Mouse (Mus musculus) heart, postnatal 0 days (tissue): ENCODE results near the gene Elf2. TPM values are rescaled to one million over a fixed set of nuclear protein-coding genes. Genes with fewer than 3 reads are reported as not detected.

Experiments
- ATAC-seq: fragments of 200-750 bp; cut with Nextera tagmentation; 2 replicates; pipeline ENCODE4 v1.8.0; 2017; ENCODE audit warnings: low read depth, moderate number of reproducible peaks, moderate library complexity; ENCODE audit not compliant: insufficient read depth
- DNase-seq: peaks from one replicate; pipeline ENCODE4 v3.0.0-alpha.2; 2016; ENCODE audit warnings: low spot score
- H3K27ac ChIP-seq: fragments of 300-500 bp; sonication (generic); 2 replicates; pipeline ENCODE4 v1.5.1; 2014; ENCODE audit warnings: low read depth, mild to moderate bottlenecking
- H3K27me3 ChIP-seq: fragments of 300-500 bp; sonication (generic); 2 replicates; pipeline ENCODE4 v1.6.1; 2014; ENCODE audit warnings: low read length, mixed read lengths; ENCODE audit not compliant: control insufficient read depth, insufficient read depth
- H3K36me3 ChIP-seq: fragments of 300-500 bp; sonication (generic); replicated peaks from 2 replicates; pipeline ENCODE4 v1.6.1; 2014; ENCODE audit warnings: low read length, mixed read lengths; ENCODE audit not compliant: control insufficient read depth, insufficient read depth
- H3K4me1 ChIP-seq: fragments of 300-500 bp; sonication (generic); 2 replicates; pipeline ENCODE4 v1.6.1; 2014; ENCODE audit warnings: antibody characterized with exemption; ENCODE audit not compliant: control insufficient read depth, insufficient read depth
- H3K4me2 ChIP-seq: fragments of 300-500 bp; sonication (generic); 2 replicates; pipeline ENCODE4 v1.6.1; 2014; ENCODE audit warnings: low read depth, mild to moderate bottlenecking, low read length, moderate library complexity
- H3K4me3 ChIP-seq: fragments of 300-500 bp; sonication (generic); 2 replicates; pipeline ENCODE4 v1.5.1; 2014; ENCODE audit warnings: low read depth, low read length
- H3K9ac ChIP-seq: fragments of 300-500 bp; sonication (generic); replicated peaks from 2 replicates; pipeline ENCODE4 v1.6.1; 2014; ENCODE audit warnings: low read depth, low read length, mixed read lengths
- H3K9me3 ChIP-seq: fragments of 300-500 bp; sonication (generic); replicated peaks from 2 replicates; pipeline ENCODE4 v1.6.1; 2016; ENCODE audit warnings: low read length; ENCODE audit not compliant: control insufficient read depth
- CTCF ChIP-seq: IDR thresholded peaks from 2 replicates; pipeline ENCODE4 v1.5.1; 2016; ENCODE audit warnings: antibody characterized with exemption, control low read depth, low read depth
- EP300 ChIP-seq: IDR thresholded peaks from 2 replicates; pipeline ENCODE4 v1.6.1; 2016; ENCODE audit warnings: antibody characterized with exemption, low read depth
- WGBS: fragments of 180-500 bp; shearing (Covaris S2); extraction: QIAGEN DNeasy Blood & Tissue Kit; methylation state at CpG from one replicate; pipeline ENCODE4 v1.1.7; 2014; 5-methylcytosine and 5-hydroxymethylcytosine counted together
- polyA plus RNA-seq: library from polyadenylated mRNA; unstranded; fragments of >200 nt; fragmentation: Nextera tagmentation; extraction: Ambion mirVana; gene quantifications from 2 replicates; pipeline ENCODE4 v1.2.1, GENCODE M21; 2015
- total RNA-seq: library from RNA; depleted of rRNA; stranded (reverse); fragments of >200 nt; gene quantifications from 2 replicates; pipeline ENCODE4 v1.2.3, GENCODE M21; 2014; ENCODE audit warnings: low replicate concordance; rRNA removed

Gene Elf2
- total RNA-seq, result 84.0 and 104 TPM in 2 replicates
- polyA plus RNA-seq, result 40.7 and 46.5 TPM in 2 replicates

DNA sequence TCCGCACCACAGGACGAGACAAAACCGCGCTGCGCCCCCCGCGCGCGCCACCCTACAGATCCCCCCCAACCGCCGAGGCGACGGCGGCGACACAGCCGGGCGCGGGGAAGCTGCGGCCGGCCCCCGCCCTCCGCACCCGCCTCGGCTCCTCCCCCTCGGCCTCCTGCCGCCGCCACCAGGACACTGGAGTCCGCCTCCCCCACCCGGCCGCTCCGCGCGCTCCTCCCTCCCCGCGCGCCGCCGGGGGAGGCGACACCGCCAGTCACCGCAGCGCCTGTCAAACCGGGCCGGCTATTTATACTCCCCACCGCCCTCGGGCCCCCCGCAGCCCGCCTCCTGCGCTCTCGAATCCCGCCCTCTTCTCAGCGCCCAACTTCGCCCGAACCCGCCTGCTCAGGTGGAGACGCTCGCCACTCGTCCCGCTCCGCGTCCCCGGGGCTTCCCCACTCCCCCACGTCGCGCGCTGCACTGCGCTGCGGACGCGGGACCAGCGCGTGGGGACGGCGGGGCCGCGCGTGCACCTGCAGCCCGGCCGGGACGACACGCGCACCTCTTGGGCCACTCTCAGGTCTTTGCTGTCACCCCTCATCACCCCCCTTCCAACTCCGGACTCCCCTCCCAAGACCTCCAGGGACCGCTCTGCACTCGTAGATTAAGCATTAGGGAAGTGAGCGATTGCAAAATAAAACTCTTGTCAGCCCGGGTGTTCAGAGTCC is at the start of gene Elf2:
Elf2 (minus strand) TSS at position 112 of the 716 bp plus-strand sequence.
- peak within 1 kb of the TSS; percentile 99 for H3K4me3 ChIP-seq

GRCm38 (mm10) chr3:51388904-51389303 is 48.4 kb upstream of the Elf2 start:
- Histone ChIP-seq H3K9me3 (no peaks in the 10 kb centered on the region), H3K9ac (0 out of 2 replicates have a peak overlapping the region, but pooled peaks have one; percentile 13), H3K27me3 (no peaks in the 10 kb centered on the region), H3K4me1 (peaks cover 6% of the 10 kb centered on the region; the same call in 1 of the 2 replicates), H3K27ac (no peak overlapping the region), H3K4me2 (peak overlapping the region; percentile 49), H3K36me3 (no peaks in the 10 kb centered on the region), H3K4me3 (peak overlapping the region; percentile 24)
- ATAC-seq (no peak), DNase-seq (no peak)
- no peak for TF ChIP-seq EP300
- TF ChIP-seq CTCF, result no peak
- WGBS, result 8% methylated on average over 13 of the region's 13 CpGs

More for the DNA sequence above, at the start of gene Elf2:
- Histone ChIP-seq H3K4me2 (peak within 1 kb of the TSS; percentile 82), H3K36me3 (no peaks in the 10 kb centered on the region), H3K27ac (peak within 1 kb of the TSS; percentile 99), H3K27me3 (no peaks in the 10 kb centered on the region), H3K9ac (peak within 1 kb of the TSS; percentile 96), H3K4me1 (peaks cover 6% of the 10 kb centered on the region), H3K9me3 (no peaks in the 10 kb centered on the region)
- under 1% methylated on average over 51 of the region's 87 CpGs for WGBS
- DNase-seq (peak; percentile 89), ATAC-seq (peak; percentile 84)
- TF ChIP-seq EP300, result peak; percentile 50; the same call in 1 of the 2 replicates
- TF ChIP-seq CTCF, result no peak

- Histone ChIP-seq H3K9me3 (no peaks in the 10 kb centered on the region), H3K9ac (no peak overlapping the region), H3K4me1 (peaks cover 6% of the 10 kb centered on the region; the same call in 1 of the 2 replicates), H3K27me3 (no peaks in the 10 kb centered on the region), H3K27ac (no peak overlapping the region), H3K36me3 (no peaks in the 10 kb centered on the region), H3K4me3 (no peak overlapping the region), H3K4me2 (no peak overlapping the region)
- TF ChIP-seq CTCF (no peak), EP300 (no peak)
- WGBS, result 72% methylated on average over 8 of the region's 8 CpGs
- ATAC-seq, result no peak
- DNase-seq, result no peak
These were observed 47.5 kb upstream of the Elf2 start for GRCm38 (mm10) chr3:51387868-51388381.

GRCm38 (mm10) chr3:51387134-51387451 is 46.6 kb upstream of the Elf2 start:
- ATAC-seq, result no peak

GRCm38 (mm10) chr3:51386441-51387133 is 46.1 kb upstream of the Elf2 start:
- Histone ChIP-seq H3K36me3 (no peaks in the 10 kb centered on the region), H3K4me1 (peaks cover 6% of the 10 kb centered on the region; the same call in 1 of the 2 replicates), H3K4me3 (no peak overlapping the region), H3K9me3 (no peaks in the 10 kb centered on the region), H3K9ac (no peak overlapping the region), H3K27me3 (no peaks in the 10 kb centered on the region), H3K4me2 (no peak overlapping the region), H3K27ac (no peak overlapping the region)
- WGBS, result 54% methylated on average over 12 of the region's 12 CpGs
- DNase-seq (no peak), ATAC-seq (no peak)
- TF ChIP-seq CTCF, result no peak
- no peak for TF ChIP-seq EP300

More at GRCm38 (mm10) chr3:51387134-51387451, 46.6 kb upstream of the Elf2 start:
- Histone ChIP-seq H3K4me3 (no peak overlapping the region), H3K27me3 (no peaks in the 10 kb centered on the region), H3K4me1 (peaks cover 6% of the 10 kb centered on the region; the same call in 1 of the 2 replicates), H3K4me2 (no peak overlapping the region), H3K36me3 (no peaks in the 10 kb centered on the region), H3K27ac (no peak overlapping the region), H3K9me3 (no peaks in the 10 kb centered on the region), H3K9ac (no peak overlapping the region)
- DNase-seq, result no peak
- TF ChIP-seq CTCF (no peak), EP300 (no peak)
- 79% methylated on average over 3 of the region's 3 CpGs for WGBS
